Mouse (Mus musculus): ENCODE data around the gene Pld1.

Pld1 gene

GRCm38 (mm10) chr3:28047599-28047998 lies 109.1 kb downstream of the Pld1 start:
- no peak for DNase-seq (ENCODE audit: low spot score)

DNA sequence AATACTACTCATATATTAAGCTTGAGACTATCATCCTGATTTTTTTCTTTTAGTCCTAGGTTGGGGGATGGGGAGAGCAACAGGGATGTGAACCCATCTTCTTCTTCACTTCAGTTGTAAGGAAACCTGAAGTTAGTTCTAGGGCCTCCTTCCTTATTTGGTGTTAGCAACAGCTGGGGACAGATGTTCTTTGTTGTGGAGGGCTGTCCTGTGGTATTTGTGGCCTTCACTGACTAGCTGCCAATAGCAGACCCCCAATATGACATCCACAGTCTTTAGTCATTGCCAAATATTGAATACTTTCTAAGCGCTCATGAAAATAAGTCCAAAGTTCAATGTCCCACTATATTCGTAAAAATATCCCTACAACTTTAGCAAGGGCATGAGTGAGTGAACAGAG lies 111.0 kb downstream of the Pld1 start:
- no peak for DNase-seq (ENCODE audit: low spot score)

GRCm38 (mm10) chr3:28053076-28053475 lies 114.6 kb downstream of the Pld1 start:
- no peak for DNase-seq (ENCODE audit: low spot score)

DNA sequence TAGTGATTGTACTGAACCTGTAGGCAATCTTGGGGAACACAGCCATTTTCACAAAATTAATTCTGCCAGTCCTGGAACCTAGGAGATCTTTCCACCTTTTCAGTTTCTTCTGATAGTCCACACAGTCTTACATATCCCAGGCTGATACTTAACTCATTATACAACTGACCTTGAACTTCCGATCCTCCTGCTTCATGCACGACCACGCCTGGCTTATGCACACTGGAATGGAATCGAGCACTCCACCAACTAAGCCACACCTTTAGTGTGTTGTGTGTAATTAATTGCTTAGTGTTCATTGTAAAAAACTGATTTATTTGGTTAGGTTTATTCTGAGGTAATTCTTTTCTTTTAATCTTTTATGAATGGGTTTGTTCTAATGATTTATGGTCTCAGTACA lies 122.2 kb downstream of the Pld1 start:
- no peak for DNase-seq (ENCODE audit: low spot score)

- no peak for DNase-seq (ENCODE audit: low spot score)
These were observed 122.7 kb downstream of the Pld1 start for GRCm38 (mm10) chr3:28061155-28061554.

- DNase-seq (ENCODE audit: low spot score) = no peak
These were observed 140.7 kb downstream of the Pld1 start for GRCm38 (mm10) chr3:28079211-28079610.

DNA sequence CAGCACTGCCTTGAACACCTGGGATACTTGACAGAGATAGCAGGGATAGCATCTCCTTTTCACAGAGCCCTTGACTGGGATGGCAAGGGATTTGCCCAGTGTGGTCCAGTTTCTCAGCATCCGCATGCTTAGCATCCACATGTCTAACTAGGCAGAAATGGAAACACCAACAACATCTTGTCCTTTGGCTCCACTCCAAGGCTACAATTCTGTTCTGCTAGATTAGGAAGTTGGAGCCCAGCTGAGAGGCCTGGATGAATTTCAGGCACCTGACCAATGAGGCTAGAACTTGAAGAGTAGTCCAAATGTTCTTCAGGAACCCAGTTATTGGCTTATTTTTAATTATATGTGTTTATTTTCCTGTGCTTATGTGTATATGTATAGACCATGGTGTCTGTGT lies 141.6 kb downstream of the Pld1 start:
- no peak for DNase-seq (ENCODE audit: low spot score)

GRCm38 (mm10) chr3:28081012-28081411 lies 142.5 kb downstream of the Pld1 start:
- no peak for DNase-seq (ENCODE audit: low spot score)

- DNase-seq (ENCODE audit: low spot score) = no peak
These were observed 144.7 kb downstream of the Pld1 start for GRCm38 (mm10) chr3:28083218-28083617.

GRCm38 (mm10) chr3:28084281-28084680 lies 145.8 kb downstream of the Pld1 start:
- DNase-seq (ENCODE audit: low spot score) = no peak

DNA sequence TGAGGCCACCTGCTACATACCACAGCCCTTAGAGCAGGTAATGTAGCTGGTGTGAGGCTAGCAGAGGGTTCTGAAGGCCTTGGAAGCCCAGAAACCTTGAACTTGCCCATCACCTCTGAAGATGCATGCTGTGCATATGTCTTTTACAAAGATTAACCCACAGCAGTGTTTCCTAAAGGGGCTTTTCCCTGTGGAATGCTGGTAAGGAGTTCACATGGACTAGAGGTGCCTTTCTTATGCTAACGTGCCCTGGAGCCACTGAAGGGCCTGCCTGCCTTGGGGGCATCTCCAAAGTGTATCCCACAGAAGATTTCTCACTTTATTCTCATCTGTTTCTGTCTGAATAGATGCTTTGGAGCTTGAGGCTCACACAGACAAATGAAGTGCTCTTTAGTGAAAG lies 152.8 kb downstream of the Pld1 start:
- no peak for DNase-seq (ENCODE audit: low spot score)

DNA sequence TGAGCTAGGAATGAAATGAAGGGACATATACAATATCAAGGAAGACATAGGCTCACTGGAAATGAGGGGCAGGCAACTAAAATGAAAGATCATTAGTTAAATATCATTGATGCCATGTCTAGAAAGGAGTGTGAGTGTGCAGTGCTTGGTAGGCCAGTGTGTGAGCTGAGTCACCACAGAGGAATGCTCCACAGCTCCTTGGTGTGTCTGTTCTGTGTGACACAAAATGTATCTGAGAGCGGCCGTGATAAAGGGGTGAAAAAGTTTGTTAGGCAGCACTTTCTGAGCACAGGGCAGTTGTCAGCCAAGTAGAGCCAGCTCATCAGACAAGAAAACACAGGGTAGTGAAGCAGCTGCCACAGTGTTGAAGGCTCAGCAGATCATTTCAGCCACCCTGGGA lies 153.2 kb downstream of the Pld1 start:
- DNase-seq (ENCODE audit: low spot score) = no peak

GRCm38 (mm10) chr3:28093684-28094302 lies 155.3 kb downstream of the Pld1 start:
- DNase-seq (ENCODE audit: low spot score) = peak; percentile 34

- DNase-seq (ENCODE audit: low spot score) = no peak
These were observed 157.0 kb downstream of the Pld1 start for GRCm38 (mm10) chr3:28095451-28095850.

GRCm38 (mm10) chr3:28099175-28099574 lies 160.7 kb downstream of the Pld1 start:
- no peak for DNase-seq (ENCODE audit: low spot score)

- DNase-seq (ENCODE audit: low spot score) = no peak
These were observed 166.5 kb downstream of the Pld1 start for GRCm38 (mm10) chr3:28104992-28105391.

- DNase-seq (ENCODE audit: low spot score) = peak; percentile 11
These were observed 169.0 kb downstream of the Pld1 start for GRCm38 (mm10) chr3:28107446-28108004.

- DNase-seq (ENCODE audit: low spot score) = no peak
These were observed 173.0 kb downstream of the Pld1 start for GRCm38 (mm10) chr3:28111516-28111915.

DNA sequence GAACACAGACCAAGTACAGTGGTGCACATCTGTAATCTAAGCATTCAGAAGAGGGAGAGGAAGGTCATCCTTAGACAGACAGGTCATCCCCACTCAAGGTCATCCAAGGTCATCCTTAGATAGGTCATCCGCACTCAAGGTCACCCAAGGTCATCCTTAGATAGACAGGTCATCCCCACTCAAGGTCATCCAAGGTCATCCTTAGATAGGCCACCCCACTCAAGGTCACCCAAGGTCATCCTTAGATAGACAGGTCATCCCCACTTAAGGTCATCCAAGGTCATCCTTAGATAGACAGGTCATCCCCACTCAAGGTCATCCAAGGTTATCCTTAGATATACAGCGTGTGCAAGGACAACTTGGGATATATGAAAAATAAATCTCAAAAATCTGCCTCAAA lies 175.4 kb downstream of the Pld1 start:
- DNase-seq (ENCODE audit: low spot score) = no peak

GRCm38 (mm10) chr3:28141716-28142115 lies 203.2 kb downstream of the Pld1 start:
- no peak for DNase-seq (ENCODE audit: low spot score)

- DNase-seq (ENCODE audit: low spot score) = no peak
These were observed 203.6 kb downstream of the Pld1 start for GRCm38 (mm10) chr3:28142121-28142520.

DNA sequence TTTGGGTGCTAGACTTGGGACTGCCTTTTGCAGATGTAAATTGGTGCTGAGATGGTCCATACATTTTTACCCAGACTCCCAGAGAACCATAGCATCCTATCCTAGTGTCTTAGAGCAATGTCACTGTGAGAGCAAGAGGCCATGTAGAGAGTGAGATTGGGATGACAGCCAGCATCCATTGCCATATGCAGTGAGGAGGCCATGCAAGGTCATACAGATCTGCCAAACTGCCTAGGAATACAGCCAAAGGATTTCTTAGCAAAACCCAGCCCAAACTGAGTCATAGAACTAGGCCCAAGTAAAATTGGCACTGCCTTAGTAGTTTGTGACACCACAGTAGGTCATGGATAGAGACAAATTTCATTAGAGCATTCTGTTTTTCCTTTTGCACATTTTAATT lies 206.2 kb downstream of the Pld1 start:
- DNase-seq (ENCODE audit: low spot score) = no peak

- DNase-seq (ENCODE audit: low spot score) = no peak
These were observed 207.0 kb downstream of the Pld1 start for GRCm38 (mm10) chr3:28145461-28145860.

DNA sequence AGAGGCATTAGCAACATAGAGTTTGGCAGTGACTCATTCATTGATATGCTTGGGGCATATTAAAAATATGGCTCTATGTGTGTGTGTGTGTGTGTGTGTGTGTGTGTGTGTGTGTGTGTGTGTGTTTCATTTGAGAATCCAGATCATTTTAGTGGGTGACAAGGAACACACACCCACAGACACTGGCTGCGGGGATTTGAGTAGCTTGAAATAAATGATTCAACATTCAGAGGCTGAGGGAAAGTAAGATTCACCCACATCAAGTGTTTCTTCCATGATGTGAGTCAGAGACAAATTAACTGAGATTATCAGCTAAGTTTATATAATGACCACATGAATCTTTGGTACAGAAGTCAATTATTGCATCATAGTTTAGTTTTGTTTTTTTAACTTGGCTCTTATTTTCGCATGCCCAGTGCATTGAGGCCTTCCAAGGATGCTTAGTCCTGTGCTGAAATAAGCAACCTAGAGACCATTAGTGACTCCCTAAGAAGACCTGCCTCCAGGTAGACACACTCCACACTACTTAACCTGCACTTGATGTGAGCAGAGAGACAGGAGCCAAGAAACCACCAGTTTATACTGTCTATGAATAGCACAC lies 211.3 kb downstream of the Pld1 start:
- no peak for DNase-seq (ENCODE audit: low spot score)

All from yolk sac, embryonic 10.5 days (tissue).